Mouse (Mus musculus): ENCODE results near the gene Csf2.

- TF ChIP-seq CTCF (IDR thresholded peaks at IDR 0.05; ENCODE audit: control insufficient read depth, insufficient read depth, insufficient read length) (no peak), MYOD1 (IDR thresholded peaks at IDR 0.05; ENCODE audit: control insufficient read depth, insufficient read length, low read depth) (no peak), MYOG (IDR thresholded peaks at IDR 0.05; ENCODE audit: control insufficient read depth, extremely low read depth, insufficient read length) (no peak), USF1 (IDR thresholded peaks at IDR 0.05; ENCODE audit: low read depth) (no peak), MAX (IDR thresholded peaks at IDR 0.05) (no peak), CEBPB (IDR thresholded peaks at IDR 0.05; ENCODE audit: low read depth) (no peak)
Measured at GRCm38 (mm10) chr11:54217384-54217783, 32.1 kb downstream of the Csf2 start.
